Mouse (Mus musculus) brain, embryonic 14.5 days (tissue): ENCODE data around the gene Vps37b.

Experiments used
- CTCF ChIP-seq: fragments of 200-500 bp; IDR thresholded peaks from 2 replicates; pipeline ENCODE4 v1.5.1; 2012; ENCODE audit warnings: inconsistent platforms, mild to moderate bottlenecking, moderate library complexity, borderline replicate concordance; ENCODE audit not compliant: insufficient read depth, insufficient read length; ENCODE audit errors: extremely low read depth
- POLR2A ChIP-seq: fragments of 200-500 bp; IDR thresholded peaks from 2 replicates; pipeline ENCODE4 v1.6.1; 2012; ENCODE audit warnings: mild to moderate bottlenecking, inconsistent platforms, borderline replicate concordance; ENCODE audit not compliant: poor library complexity, insufficient read depth, insufficient read length, severe bottlenecking; ENCODE audit errors: extremely low read depth

DNA sequence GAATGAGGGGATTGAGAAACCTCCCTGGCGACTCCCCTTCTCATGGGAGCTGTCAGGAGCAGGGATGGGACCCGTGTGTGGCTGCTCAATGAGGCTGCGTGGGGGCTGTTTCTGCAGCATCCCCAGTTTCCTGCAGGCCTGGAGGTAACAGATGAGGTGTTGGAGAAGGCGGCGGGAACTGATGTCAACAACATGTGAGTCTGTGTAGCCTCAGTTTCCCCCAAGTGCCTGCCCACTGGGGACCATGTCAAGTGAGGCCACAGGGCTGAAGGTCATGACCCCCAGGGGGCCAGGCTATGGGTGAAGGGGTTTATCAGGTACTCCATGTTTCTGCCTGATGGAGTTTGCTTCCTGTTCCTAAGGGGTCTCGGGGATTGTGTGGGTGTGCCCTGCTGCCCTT, 40.7 kb downstream of the Vps37b start:
- no peak for TF ChIP-seq CTCF
- TF ChIP-seq POLR2A: no peak
